Mouse (Mus musculus): ENCODE results near the gene Mis12. TPM values are rescaled to one million over a fixed set of nuclear protein-coding genes. Genes with fewer than 3 reads are reported as not detected.

Mis12 gene
- polyA plus RNA-seq, 1 experiment from 2014 or later, result 29.9 TPM

DNA sequence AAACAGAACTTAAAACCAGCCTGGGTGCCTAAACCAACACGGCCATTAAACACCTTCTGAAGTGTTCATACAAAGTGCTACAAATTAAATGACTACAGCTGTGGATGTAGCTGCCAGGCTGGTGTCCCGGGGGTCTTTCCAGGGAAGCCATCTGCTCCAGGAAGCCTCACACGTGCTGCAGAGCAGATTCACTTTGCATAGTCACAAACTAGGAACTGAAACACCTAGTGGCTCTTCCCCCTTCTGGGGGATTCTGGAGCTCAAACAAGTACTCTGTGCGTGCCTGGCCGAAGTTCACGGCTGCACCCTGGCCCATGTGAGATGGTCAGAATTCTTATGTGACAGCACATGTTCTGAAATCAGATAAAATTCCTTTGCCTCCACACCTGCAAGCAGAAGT, 39.2 kb upstream of the Mis12 start:
- Histone ChIP-seq H3K36me3 (ENCODE audit: control insufficient read depth, insufficient read depth, low read length) (peaks cover 50% of the 10 kb centered on the region), H3K27ac (ENCODE audit: low read length) (no peak overlapping the region)

GRCm38 (mm10) chr11:70980751-70981510, 38.5 kb upstream of the Mis12 start:
- WGBS, result 92% methylated on average over 14 of the region's 14 CpGs
- no peak for ATAC-seq (ENCODE audit: insufficient number of reproducible peaks, insufficient read depth, low FRiP score, low read depth)
- H3K4me2 ChIP-seq (replicated peaks; ENCODE audit: low read depth, low read length), result no peak overlapping the region
- peaks cover 7% of the 10 kb centered on the region; the same call in 1 of the 2 replicates for H3K4me1 ChIP-seq (ENCODE audit: control insufficient read depth, insufficient read depth, low read length)
- H3K9ac ChIP-seq (replicated peaks; ENCODE audit: low read depth, low read length), result no peak overlapping the region
- H3K27ac ChIP-seq (ENCODE audit: low read length), result no peak overlapping the region
- H3K4me3 ChIP-seq (ENCODE audit: low read depth, low read length), result no peak overlapping the region
- peaks cover 54% of the 10 kb centered on the region for H3K36me3 ChIP-seq (ENCODE audit: control insufficient read depth, insufficient read depth, low read length)
- H3K9me3 ChIP-seq (ENCODE audit: control insufficient read depth, low read depth, low read length), result no peaks in the 10 kb centered on the region
- no peaks in the 10 kb centered on the region for H3K27me3 ChIP-seq (ENCODE audit: control insufficient read depth, insufficient read depth, low read length)

More for the DNA sequence above, 39.2 kb upstream of the Mis12 start:
- H3K4me1 ChIP-seq (ENCODE audit: control insufficient read depth, insufficient read depth, low read length), result peaks cover 7% of the 10 kb centered on the region; the same call in 1 of the 2 replicates
- H3K9ac ChIP-seq (replicated peaks; ENCODE audit: low read depth, low read length), result no peak overlapping the region
- no peak overlapping the region for H3K4me3 ChIP-seq (ENCODE audit: low read depth, low read length)
- no peak for ATAC-seq (ENCODE audit: insufficient number of reproducible peaks, insufficient read depth, low FRiP score, low read depth)
- H3K4me2 ChIP-seq (replicated peaks; ENCODE audit: low read depth, low read length), result no peak overlapping the region
- H3K27me3 ChIP-seq (ENCODE audit: control insufficient read depth, insufficient read depth, low read length), result no peaks in the 10 kb centered on the region
- WGBS, result 90% methylated on average over 6 of the region's 6 CpGs
- H3K9me3 ChIP-seq (ENCODE audit: control insufficient read depth, low read depth, low read length), result no peaks in the 10 kb centered on the region

GRCm38 (mm10) chr11:70982030-70982429, 37.4 kb upstream of the Mis12 start:
- Histone ChIP-seq H3K9me3 (ENCODE audit: control insufficient read depth, low read depth, low read length) (no peaks in the 10 kb centered on the region), H3K4me1 (ENCODE audit: control insufficient read depth, insufficient read depth, low read length) (peaks cover 7% of the 10 kb centered on the region; the same call in 1 of the 2 replicates), H3K9ac (replicated peaks; ENCODE audit: low read depth, low read length) (peak overlapping the region; percentile 87), H3K27ac (ENCODE audit: low read length) (no peak overlapping the region), H3K27me3 (ENCODE audit: control insufficient read depth, insufficient read depth, low read length) (no peaks in the 10 kb centered on the region), H3K36me3 (ENCODE audit: control insufficient read depth, insufficient read depth, low read length) (peaks cover 56% of the 10 kb centered on the region), H3K4me3 (ENCODE audit: low read depth, low read length) (peak overlapping the region; percentile 99), H3K4me2 (replicated peaks; ENCODE audit: low read depth, low read length) (peak overlapping the region; percentile 78)
- ATAC-seq (ENCODE audit: insufficient number of reproducible peaks, insufficient read depth, low FRiP score, low read depth), result no peak
- 11% methylated on average over 12 of the region's 12 CpGs for WGBS

DNA sequence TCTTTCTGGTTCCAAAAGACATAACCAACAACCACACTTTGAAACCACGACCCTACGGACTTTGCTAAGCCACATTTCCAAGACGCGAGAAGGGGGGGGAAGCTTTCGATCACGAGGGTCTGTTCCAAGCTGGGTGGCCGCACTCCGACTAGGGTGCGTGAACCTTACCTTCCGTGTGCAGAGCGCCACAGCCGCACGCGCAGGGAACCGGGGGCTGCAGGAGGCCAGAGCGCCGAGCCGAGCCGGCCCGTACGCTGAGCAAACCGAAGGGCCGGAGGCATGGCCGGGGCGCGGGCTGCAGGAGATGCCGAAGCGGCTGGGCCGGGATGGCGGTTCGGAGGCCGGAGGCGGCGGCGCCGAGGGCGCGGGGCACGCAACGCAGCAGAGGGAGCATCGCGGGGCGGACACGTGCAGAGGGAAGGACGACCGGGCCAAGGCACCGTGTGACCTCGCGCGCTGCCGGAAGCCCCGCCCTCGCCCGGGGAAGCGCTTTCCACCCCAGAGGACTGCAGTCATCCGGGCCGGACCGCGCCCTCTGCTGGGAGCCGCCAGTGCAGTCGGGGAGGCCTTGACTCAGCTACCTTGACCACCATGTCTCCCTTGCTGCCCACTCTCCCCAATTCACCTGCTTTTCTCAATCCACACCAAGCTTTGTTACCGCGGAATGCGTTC, 36.7 kb upstream of the Mis12 start, which contains the start of gene C1qbp:
Gene C1qbp (minus strand): TSS at position 470 of the 672 bp plus-strand sequence.
- Histone ChIP-seq H3K27me3 (ENCODE audit: control insufficient read depth, insufficient read depth, low read length) (no peaks in the 10 kb centered on the region), H3K4me3 (ENCODE audit: low read depth, low read length) (peak within 1 kb of the TSS; percentile 99), H3K36me3 (ENCODE audit: control insufficient read depth, insufficient read depth, low read length) (peaks cover 56% of the 10 kb centered on the region), H3K4me1 (ENCODE audit: control insufficient read depth, insufficient read depth, low read length) (peaks cover 7% of the 10 kb centered on the region; the same call in 1 of the 2 replicates), H3K4me2 (replicated peaks; ENCODE audit: low read depth, low read length) (peak within 1 kb of the TSS; percentile 78), H3K27ac (ENCODE audit: low read length) (no peak within 1 kb of the TSS), H3K9me3 (ENCODE audit: control insufficient read depth, low read depth, low read length) (no peaks in the 10 kb centered on the region), H3K9ac (replicated peaks; ENCODE audit: low read depth, low read length) (peak within 1 kb of the TSS; percentile 87)
- under 1% methylated on average over 61 of the region's 64 CpGs for WGBS
- peak; percentile 93 for ATAC-seq (ENCODE audit: insufficient number of reproducible peaks, insufficient read depth, low FRiP score, low read depth)

- Histone ChIP-seq H3K9ac (replicated peaks; ENCODE audit: low read depth, low read length) (no peak overlapping the region), H3K36me3 (ENCODE audit: control insufficient read depth, insufficient read depth, low read length) (peaks cover 17% of the 10 kb centered on the region; the same call in 1 of the 2 replicates), H3K4me3 (ENCODE audit: low read depth, low read length) (no peak overlapping the region), H3K4me1 (ENCODE audit: control insufficient read depth, insufficient read depth, low read length) (peaks cover 14% of the 10 kb centered on the region), H3K27me3 (ENCODE audit: control insufficient read depth, insufficient read depth, low read length) (no peaks in the 10 kb centered on the region), H3K27ac (ENCODE audit: low read length) (no peak overlapping the region), H3K9me3 (ENCODE audit: control insufficient read depth, low read depth, low read length) (no peaks in the 10 kb centered on the region), H3K4me2 (replicated peaks; ENCODE audit: low read depth, low read length) (no peak overlapping the region)
- WGBS, result 92% methylated on average over 4 of the region's 4 CpGs
- ATAC-seq (ENCODE audit: insufficient number of reproducible peaks, insufficient read depth, low FRiP score, low read depth), result no peak
These were observed 18.2 kb upstream of the Mis12 start for GRCm38 (mm10) chr11:71001167-71001566.

DNA sequence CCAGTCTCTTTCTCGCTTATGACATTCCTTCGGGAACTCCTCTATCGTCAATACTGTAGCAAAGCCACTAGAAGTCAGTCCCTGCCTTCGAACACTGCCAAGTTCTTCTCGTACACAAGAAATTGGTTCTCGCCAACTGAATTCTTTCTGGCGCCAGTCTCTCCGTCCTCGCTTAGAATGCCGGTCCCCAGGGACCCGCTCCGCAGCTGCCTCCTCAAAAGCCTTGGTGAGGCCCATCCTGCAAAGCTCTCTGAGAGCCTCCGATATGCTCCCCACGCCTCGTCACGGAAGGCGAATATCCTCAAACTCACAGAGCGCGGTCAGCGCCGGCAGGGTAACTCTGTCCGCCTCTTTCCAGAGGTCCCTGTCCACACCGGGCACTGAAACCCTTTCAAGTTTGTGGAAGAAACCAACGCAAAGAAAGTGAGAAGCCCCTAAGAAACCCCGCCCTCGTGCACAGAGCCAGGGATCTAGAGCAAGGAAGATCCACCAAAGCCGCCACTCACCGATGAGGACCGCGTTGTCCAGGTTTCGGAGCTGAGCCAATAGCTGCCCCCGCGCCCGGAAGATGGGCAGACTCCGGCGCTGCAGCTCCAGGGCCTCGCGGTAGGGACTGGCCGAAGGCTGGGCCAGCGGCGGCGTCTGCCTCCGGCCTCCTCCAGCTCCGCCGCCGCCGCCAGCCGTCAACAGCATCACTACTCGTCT, 15.6 kb upstream of the Mis12 start:
- Histone ChIP-seq H3K4me2 (replicated peaks; ENCODE audit: low read depth, low read length) (peak overlapping the region; percentile 72), H3K4me3 (ENCODE audit: low read depth, low read length) (peak overlapping the region; percentile 84), H3K27ac (ENCODE audit: low read length) (peak overlapping the region; percentile 48; the same call in 1 of the 2 replicates), H3K27me3 (ENCODE audit: control insufficient read depth, insufficient read depth, low read length) (no peaks in the 10 kb centered on the region), H3K9me3 (ENCODE audit: control insufficient read depth, low read depth, low read length) (no peaks in the 10 kb centered on the region), H3K4me1 (ENCODE audit: control insufficient read depth, insufficient read depth, low read length) (peaks cover 14% of the 10 kb centered on the region), H3K9ac (replicated peaks; ENCODE audit: low read depth, low read length) (peak overlapping the region; percentile 52), H3K36me3 (ENCODE audit: control insufficient read depth, insufficient read depth, low read length) (peaks cover 11% of the 10 kb centered on the region; the same call in 1 of the 2 replicates)
- WGBS, result under 1% methylated on average over 49 of the region's 49 CpGs
- peak; percentile 64 for ATAC-seq (ENCODE audit: insufficient number of reproducible peaks, insufficient read depth, low FRiP score, low read depth)

DNA sequence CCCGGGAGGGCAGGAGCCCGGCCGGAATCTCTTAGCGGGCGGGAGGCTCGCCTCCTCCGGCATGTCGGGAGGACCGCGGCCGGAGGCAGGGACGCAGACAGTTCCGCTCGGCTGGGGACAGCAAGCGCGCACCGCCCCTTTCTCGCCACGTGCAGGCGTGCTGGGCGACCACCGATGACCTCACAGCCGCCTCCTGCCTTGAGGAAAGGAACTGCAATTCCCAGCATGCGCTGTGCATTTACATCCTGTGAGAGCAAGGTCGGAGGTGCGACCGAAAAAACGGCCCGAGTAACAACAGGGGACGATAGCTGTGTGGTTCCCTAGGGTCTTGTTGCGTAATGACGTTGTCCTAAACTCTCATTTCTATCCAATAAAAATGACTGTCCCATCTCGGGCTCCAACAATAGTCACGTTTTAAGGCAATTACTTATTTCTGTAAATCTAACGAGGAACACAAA, 15.1 kb upstream of the Mis12 start, which contains the start of gene Dhx33:
Gene Dhx33 (minus strand): TSS at position 122 of the 458 bp plus-strand sequence.
- H3K27me3 ChIP-seq (ENCODE audit: control insufficient read depth, insufficient read depth, low read length), result no peaks in the 10 kb centered on the region
- peak within 1 kb of the TSS; percentile 52 for H3K9ac ChIP-seq (replicated peaks; ENCODE audit: low read depth, low read length)
- WGBS, result under 1% methylated on average over 35 of the region's 35 CpGs
- peak within 1 kb of the TSS; percentile 72 for H3K4me2 ChIP-seq (replicated peaks; ENCODE audit: low read depth, low read length)
- H3K4me3 ChIP-seq (ENCODE audit: low read depth, low read length), result peak within 1 kb of the TSS; percentile 84
- H3K27ac ChIP-seq (ENCODE audit: low read length), result peak within 1 kb of the TSS; percentile 48; the same call in 1 of the 2 replicates
- peaks cover 14% of the 10 kb centered on the region for H3K4me1 ChIP-seq (ENCODE audit: control insufficient read depth, insufficient read depth, low read length)
- ATAC-seq (ENCODE audit: insufficient number of reproducible peaks, insufficient read depth, low FRiP score, low read depth), result peak; percentile 96
- no peaks in the 10 kb centered on the region for H3K9me3 ChIP-seq (ENCODE audit: control insufficient read depth, low read depth, low read length)
- peaks cover 6% of the 10 kb centered on the region; the same call in 1 of the 2 replicates for H3K36me3 ChIP-seq (ENCODE audit: control insufficient read depth, insufficient read depth, low read length)

GRCm38 (mm10) chr11:71005046-71005445, 14.4 kb upstream of the Mis12 start:
- Histone ChIP-seq H3K4me2 (replicated peaks; ENCODE audit: low read depth, low read length) (peak overlapping the region; percentile 29), H3K27ac (ENCODE audit: low read length) (no peak overlapping the region), H3K9ac (replicated peaks; ENCODE audit: low read depth, low read length) (0 out of 2 replicates have a peak overlapping the region, but pooled peaks have one; percentile 1), H3K9me3 (ENCODE audit: control insufficient read depth, low read depth, low read length) (no peaks in the 10 kb centered on the region), H3K4me1 (ENCODE audit: control insufficient read depth, insufficient read depth, low read length) (peaks cover 14% of the 10 kb centered on the region), H3K4me3 (ENCODE audit: low read depth, low read length) (peak overlapping the region; percentile 84), H3K27me3 (ENCODE audit: control insufficient read depth, insufficient read depth, low read length) (no peaks in the 10 kb centered on the region), H3K36me3 (ENCODE audit: control insufficient read depth, insufficient read depth, low read length) (peaks cover 9% of the 10 kb centered on the region)
- 56% methylated on average over 5 of the region's 5 CpGs for whole genome bisulfite sequencing
- ATAC-seq (ENCODE audit: insufficient number of reproducible peaks, insufficient read depth, low FRiP score, low read depth), result no peak

Data from stomach, embryonic 14.5 days (tissue).